Mouse (Mus musculus) kidney, postnatal 0 days (tissue): Measurements from ENCODE around the gene Bhlhb9. TPM values are rescaled to one million over a fixed set of nuclear protein-coding genes. Genes with fewer than 3 reads are reported as not detected.
"Not testable (repeated sequence)": the region's sequence is repeated elsewhere in the genome, so short reads cannot be mapped to it uniquely, and the experiment has no call there.

ENCODE experiments used
- ATAC-seq: fragments of 200-750 bp; cut with Nextera tagmentation; replicated peaks from 2 replicates; pipeline ENCODE4 v1.8.0; 2017; ENCODE audit warnings: low read depth, moderate number of reproducible peaks, moderate TSS enrichment, moderate library complexity; ENCODE audit not compliant: low FRiP score
- DNase-seq: peaks from one replicate; pipeline ENCODE4 v3.0.0-alpha.2; 2016; ENCODE audit warnings: low spot score
- H3K27ac ChIP-seq: fragments of 300-500 bp; sonication (generic); 2 replicates; pipeline ENCODE4 v1.5.1; 2014; ENCODE audit warnings: mild to moderate bottlenecking
- H3K27me3 ChIP-seq: fragments of 300-500 bp; sonication (generic); 2 replicates; pipeline ENCODE4 v1.6.1; 2014; ENCODE audit warnings: low read length, mixed read lengths; ENCODE audit not compliant: insufficient read depth
- H3K36me3 ChIP-seq: fragments of 300-500 bp; sonication (generic); 2 replicates; pipeline ENCODE4 v1.6.1; 2014; ENCODE audit warnings: low read length, mixed read lengths; ENCODE audit not compliant: insufficient read depth
- H3K4me1 ChIP-seq: fragments of 300-500 bp; sonication (generic); replicated peaks from 2 replicates; pipeline ENCODE4 v1.6.1; 2014; ENCODE audit warnings: antibody characterized with exemption, low read length, mixed read lengths; ENCODE audit not compliant: insufficient read depth
- H3K4me2 ChIP-seq: fragments of 300-500 bp; sonication (generic); 2 replicates; pipeline ENCODE4 v1.6.1; 2014; ENCODE audit warnings: mild to moderate bottlenecking, low read length, moderate library complexity, mixed read lengths
- H3K4me3 ChIP-seq: fragments of 300-500 bp; sonication (generic); replicated peaks from 2 replicates; pipeline ENCODE4 v1.5.1; 2014; ENCODE audit warnings: low read depth, low read length
- H3K9ac ChIP-seq: fragments of 300-500 bp; sonication (generic); 2 replicates; pipeline ENCODE4 v1.6.1; 2014; ENCODE audit warnings: low read depth, low read length
- H3K9me3 ChIP-seq: fragments of 300-500 bp; sonication (generic); replicated peaks from 2 replicates; pipeline ENCODE4 v1.6.1; 2016; ENCODE audit warnings: low read length, inconsistent platforms, mixed read lengths
- CTCF ChIP-seq: IDR thresholded peaks from 2 replicates; pipeline ENCODE4 v1.5.1; 2016; ENCODE audit warnings: antibody characterized with exemption, low read depth, mild to moderate bottlenecking, moderate library complexity
- WGBS: fragments of 180-500 bp; shearing (Covaris S2); extraction: QIAGEN DNeasy Blood & Tissue Kit; methylation state at CpG from one replicate; pipeline ENCODE4 v1.1.7; 2014; 5-methylcytosine and 5-hydroxymethylcytosine counted together
- polyA plus RNA-seq: library from polyadenylated mRNA; unstranded; fragments of >200 nt; fragmentation: Nextera tagmentation; extraction: Ambion mirVana; gene quantifications from 2 replicates; pipeline ENCODE4 v1.2.1, GENCODE M21; 2015

The Bhlhb9 gene
- polyA plus RNA-seq, 1 experiment from 2014 or later = 36.9 TPM

GRCm38 (mm10) chrX:135804149-135804548 lies 6.8 kb downstream of the Bhlhb9 start:
- peaks cover 2% of the 10 kb centered on the region; the same call in 1 of the 2 replicates for H3K36me3 ChIP-seq

GRCm38 (mm10) chrX:135805780-135806179 lies 8.4 kb downstream of the Bhlhb9 start:
- H3K4me3 ChIP-seq = no peak overlapping the region
- ATAC-seq (no peak), DNase-seq (peak; percentile 27)
- no peaks in the 10 kb centered on the region for H3K9me3 ChIP-seq
- H3K9ac ChIP-seq = no peak overlapping the region
- no peaks in the 10 kb centered on the region for H3K27me3 ChIP-seq
- peak; percentile 78 for TF ChIP-seq CTCF
- no peaks in the 10 kb centered on the region for H3K4me1 ChIP-seq
- H3K4me2 ChIP-seq = no peak overlapping the region
- H3K27ac ChIP-seq = no peak overlapping the region
- H3K36me3 ChIP-seq = peaks cover 2% of the 10 kb centered on the region; the same call in 1 of the 2 replicates
- 7% methylated on average over 1 of the region's 1 CpGs for WGBS

More at GRCm38 (mm10) chrX:135804149-135804548, 6.8 kb downstream of the Bhlhb9 start:
- no peak overlapping the region for H3K4me3 ChIP-seq
- no peaks in the 10 kb centered on the region for H3K9me3 ChIP-seq
- H3K27me3 ChIP-seq = no peaks in the 10 kb centered on the region
- no peaks in the 10 kb centered on the region for H3K4me1 ChIP-seq
- no peak overlapping the region for H3K4me2 ChIP-seq
- WGBS = 92% methylated on average over 3 of the region's 3 CpGs
- DNase-seq = no peak
- no peak for TF ChIP-seq CTCF
- no peak overlapping the region for H3K27ac ChIP-seq
- ATAC-seq = no peak
- H3K9ac ChIP-seq = no peak overlapping the region

GRCm38 (mm10) chrX:135835896-135836295 lies 38.5 kb downstream of the Bhlhb9 start:
- not testable (repeated sequence) for H3K9ac ChIP-seq, DNase-seq, H3K27me3 ChIP-seq, H3K9me3 ChIP-seq, H3K4me2 ChIP-seq, H3K27ac ChIP-seq, H3K4me1 ChIP-seq, ATAC-seq, H3K4me3 ChIP-seq, H3K36me3 ChIP-seq
- WGBS = 80% methylated on average over 1 of the region's 1 CpGs

GRCm38 (mm10) chrX:135837896-135838295 lies 40.5 kb downstream of the Bhlhb9 start:
- Histone ChIP-seq H3K27ac (no peak overlapping the region), H3K4me2 (no peak overlapping the region), H3K27me3 (no peaks in the 10 kb centered on the region), H3K4me1 (no peaks in the 10 kb centered on the region), H3K4me3 (no peak overlapping the region), H3K36me3 (no peaks in the 10 kb centered on the region), H3K9me3 (no peaks in the 10 kb centered on the region), H3K9ac (no peak overlapping the region)
- no peak for DNase-seq
- ATAC-seq = no peak
- TF ChIP-seq CTCF = no peak
- WGBS = 68% methylated on average over 2 of the region's 2 CpGs

- H3K36me3 ChIP-seq, H3K9ac ChIP-seq, H3K27me3 ChIP-seq, H3K4me1 ChIP-seq, H3K27ac ChIP-seq, H3K9me3 ChIP-seq: not testable (repeated sequence)
- 21% methylated on average over 27 of the region's 32 CpGs for WGBS
- H3K4me3 ChIP-seq = peak within 1 kb of the TSS; percentile 41
- ATAC-seq (peak; percentile 86), DNase-seq (peak; percentile 29)
- H3K4me2 ChIP-seq = peak within 1 kb of the TSS; percentile 69
Observed at GRCm38 (mm10) chrX:135838521-135839360, 41.3 kb downstream of the Bhlhb9 start, which contains the start of gene Gprasp2. TSS of gene Gprasp2 (plus strand) at chrX:135839034.

- H3K9ac ChIP-seq, H3K9me3 ChIP-seq: not testable (repeated sequence)
- WGBS = 33% methylated on average over 16 of the region's 17 CpGs
Observed at GRCm38 (mm10) chrX:135839397-135840391, 42.3 kb downstream of the Bhlhb9 start.

GRCm38 (mm10) chrX:135866806-135867205 lies 69.4 kb downstream of the Bhlhb9 start:
- H3K9me3 ChIP-seq, H3K4me1 ChIP-seq, H3K27ac ChIP-seq, ATAC-seq, DNase-seq, H3K36me3 ChIP-seq, H3K27me3 ChIP-seq, H3K4me2 ChIP-seq, H3K9ac ChIP-seq, H3K4me3 ChIP-seq: not testable (repeated sequence)
- WGBS = 77% methylated on average over 9 of the region's 9 CpGs

More at GRCm38 (mm10) chrX:135839397-135840391, 42.3 kb downstream of the Bhlhb9 start:
- DNase-seq (peak; percentile 62), ATAC-seq (peak; percentile 53)
- Histone ChIP-seq H3K4me2 (peak overlapping the region; percentile 69), H3K4me3 (peak overlapping the region; percentile 41)
- H3K36me3 ChIP-seq, H3K27ac ChIP-seq, H3K27me3 ChIP-seq, H3K4me1 ChIP-seq: not testable (repeated sequence)
- TF ChIP-seq CTCF = peak; percentile 67
